Mouse (Mus musculus) thymus, postnatal 36 days (tissue): ENCODE data around the gene Polr3e.
"Not testable (repeated sequence)": the region's sequence is repeated elsewhere in the genome, so short reads cannot be mapped to it uniquely, and the experiment has no call there.

Experiments used
- DNase-seq, 2 experiments: peaks; one replicate each; pipeline ENCODE4 v3.0.0; 2022; ENCODE audit warnings: mixed read lengths in 2 of 2

Gene Polr3e

DNA sequence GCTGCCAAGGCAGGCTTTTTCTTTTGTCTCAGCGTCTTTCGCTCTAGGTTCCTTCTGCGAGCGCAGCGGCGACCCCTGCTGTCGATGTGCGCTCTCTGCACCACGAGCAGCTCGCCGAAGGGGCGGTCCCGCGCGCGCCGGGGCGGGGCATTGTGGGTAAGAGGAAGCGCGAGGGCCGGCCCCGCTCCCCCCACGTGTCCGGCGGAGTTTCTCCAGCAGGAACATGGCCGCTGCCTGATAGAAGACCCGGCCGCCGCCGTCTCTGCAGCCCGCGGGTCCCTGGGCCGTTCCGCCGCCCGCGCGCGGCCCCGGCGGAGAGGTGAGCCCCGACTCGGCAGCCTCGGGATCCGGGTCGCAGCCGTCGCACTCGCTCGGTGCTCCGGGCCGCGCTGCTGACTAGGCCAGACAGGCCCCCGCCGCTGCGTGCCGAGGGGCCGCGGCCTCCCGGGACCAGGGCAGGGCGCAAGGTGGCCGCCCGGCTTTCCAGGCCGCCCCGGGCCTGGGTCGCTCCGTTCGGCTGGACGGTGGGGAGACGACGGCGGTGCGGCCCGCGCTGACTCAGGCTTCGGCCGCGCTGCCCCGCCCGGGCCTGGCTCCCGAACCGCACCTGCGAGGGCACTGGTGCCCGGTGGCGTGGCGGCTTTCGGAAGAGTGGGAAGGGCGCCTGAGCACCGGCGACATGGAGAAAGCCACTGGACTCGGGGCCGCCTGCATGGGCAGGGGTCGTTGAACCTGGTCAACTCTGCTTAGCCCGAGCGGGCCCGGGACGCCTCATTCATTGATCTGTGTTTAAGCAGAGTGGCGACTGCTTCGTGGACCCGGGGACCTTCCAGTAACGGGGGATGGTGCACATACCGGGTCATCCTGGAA lies at the start of gene Polr3e:
Gene Polr3e, plus strand, starts transcription at position 153 of the 870 bp plus-strand sequence.
- peak; percentile 99 for DNase-seq

DNA sequence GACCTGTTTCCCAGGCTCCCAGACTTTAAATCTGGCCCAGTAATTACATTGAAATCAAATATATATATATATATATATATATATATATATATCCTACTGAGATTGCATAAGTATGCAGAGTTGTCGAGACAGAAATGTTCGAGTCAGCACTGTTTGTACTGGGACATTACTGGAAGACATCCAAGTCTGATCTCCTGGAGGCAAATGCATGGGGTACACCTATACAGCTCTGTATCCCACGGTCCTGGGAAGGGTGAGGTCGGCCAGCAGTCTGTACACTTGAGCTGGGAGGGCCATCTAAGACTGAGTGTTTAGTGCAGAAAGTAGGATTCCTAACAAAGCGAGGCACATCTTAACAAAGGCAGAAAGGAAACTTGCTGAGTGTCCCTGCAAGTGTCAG lies 47.7 kb upstream of the Polr3e start:
- DNase-seq = no peak

DNA sequence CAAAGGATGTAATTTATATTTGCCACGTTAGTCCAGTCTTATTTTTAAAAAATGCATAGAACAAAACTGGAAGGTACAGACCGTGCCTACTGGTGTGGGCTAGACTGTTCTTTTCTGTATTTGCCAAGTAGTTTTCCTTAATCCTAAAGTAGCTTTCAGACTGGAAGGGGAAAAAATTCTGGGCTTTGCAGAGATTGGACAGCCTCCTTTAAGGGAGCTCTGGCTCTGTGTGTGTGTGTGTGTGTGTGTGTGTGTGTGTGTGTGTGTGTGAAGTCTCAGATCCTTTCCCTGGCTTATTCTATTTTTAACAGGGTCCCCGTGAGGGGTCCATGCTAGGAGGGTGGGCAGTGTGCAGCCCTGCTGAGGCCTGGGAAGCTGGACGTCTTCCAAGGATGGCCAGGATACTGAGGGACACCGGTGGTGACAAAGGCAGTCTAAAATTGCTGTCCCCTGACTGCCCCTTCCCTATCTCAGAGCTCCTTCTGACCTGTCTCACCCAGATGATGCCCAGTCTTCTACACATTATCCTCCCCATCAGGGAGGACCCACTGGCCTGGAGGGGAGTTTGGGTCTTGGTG lies 47.0 kb upstream of the Polr3e start:
- DNase-seq = no peak

DNA sequence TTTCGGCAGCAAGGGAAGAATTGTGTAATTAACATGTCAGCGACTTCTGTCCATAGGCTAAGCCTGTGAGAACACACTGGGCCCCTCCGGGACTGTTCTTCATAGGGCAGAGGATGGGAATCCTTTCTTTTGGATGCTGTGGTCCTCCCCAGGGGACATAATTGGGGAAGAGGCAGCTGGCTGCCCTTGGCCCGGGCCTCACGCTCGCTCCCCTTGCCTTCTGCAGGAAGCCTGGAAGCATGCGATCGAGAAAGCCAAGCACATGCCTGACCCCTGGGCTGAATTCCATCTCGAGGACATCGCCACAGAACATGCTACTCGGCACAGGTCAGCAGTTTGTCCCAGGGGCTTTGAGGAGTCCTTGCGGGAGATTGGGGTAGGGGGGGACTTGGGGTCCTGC lies 44.5 kb upstream of the Polr3e start:
- no peak for DNase-seq

DNA sequence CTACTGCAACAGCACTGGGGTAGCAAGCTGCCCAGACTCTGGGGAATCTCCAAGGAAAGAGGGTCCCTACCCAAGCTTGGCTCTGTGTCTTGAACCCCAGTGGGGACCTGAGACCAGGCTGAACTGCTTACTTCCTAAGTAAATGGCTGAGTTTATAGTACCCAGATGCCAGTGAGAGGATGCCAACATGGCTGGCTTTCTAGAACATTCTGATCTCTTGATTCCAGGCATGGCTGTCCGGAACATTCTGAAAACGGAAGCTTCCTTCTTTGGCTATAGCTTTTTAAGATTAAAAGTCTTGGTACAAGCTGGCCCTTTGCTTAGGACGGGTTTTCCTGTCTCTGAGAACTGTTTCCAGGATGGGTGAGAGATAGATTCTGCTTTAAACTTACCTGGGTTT lies 43.5 kb upstream of the Polr3e start:
- no peak for DNase-seq

DNA sequence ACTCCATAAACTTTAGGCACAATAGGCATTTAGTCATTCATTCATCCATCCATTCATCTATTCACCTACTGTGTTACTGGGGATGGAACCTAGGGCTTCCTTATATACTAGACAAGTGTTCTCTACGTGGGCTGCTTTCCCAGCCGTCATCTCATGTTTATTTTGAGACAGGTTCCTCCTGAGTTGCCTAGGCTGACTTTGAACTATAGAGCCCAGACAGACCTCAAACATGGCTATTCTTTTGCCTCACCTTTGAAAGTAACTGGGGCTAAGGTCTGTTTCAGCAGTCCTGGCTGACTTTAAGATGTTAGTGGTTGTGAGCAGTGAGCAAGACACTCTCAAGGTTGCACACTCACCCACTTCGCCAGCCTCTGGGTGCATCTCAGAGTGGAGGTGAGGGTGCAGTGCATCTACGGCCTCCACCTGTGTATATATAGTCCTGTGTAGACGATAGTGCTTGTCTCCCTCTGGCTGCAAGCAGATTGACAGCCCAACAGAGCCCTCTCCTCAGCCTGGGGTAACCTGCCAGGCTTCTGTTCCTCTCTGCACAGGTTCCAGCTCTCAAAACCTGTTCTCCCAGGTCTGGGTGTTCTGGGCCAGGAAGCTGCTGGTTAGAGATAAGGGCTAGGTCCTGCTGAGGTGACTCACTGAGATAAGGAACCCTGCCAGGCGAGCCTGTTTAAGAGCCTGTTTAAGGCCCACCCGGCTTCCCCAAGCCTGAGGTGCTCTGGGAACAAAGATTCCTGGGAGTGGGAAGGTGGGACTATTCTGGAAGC lies 42.6 kb upstream of the Polr3e start:
- no peak for DNase-seq

DNA sequence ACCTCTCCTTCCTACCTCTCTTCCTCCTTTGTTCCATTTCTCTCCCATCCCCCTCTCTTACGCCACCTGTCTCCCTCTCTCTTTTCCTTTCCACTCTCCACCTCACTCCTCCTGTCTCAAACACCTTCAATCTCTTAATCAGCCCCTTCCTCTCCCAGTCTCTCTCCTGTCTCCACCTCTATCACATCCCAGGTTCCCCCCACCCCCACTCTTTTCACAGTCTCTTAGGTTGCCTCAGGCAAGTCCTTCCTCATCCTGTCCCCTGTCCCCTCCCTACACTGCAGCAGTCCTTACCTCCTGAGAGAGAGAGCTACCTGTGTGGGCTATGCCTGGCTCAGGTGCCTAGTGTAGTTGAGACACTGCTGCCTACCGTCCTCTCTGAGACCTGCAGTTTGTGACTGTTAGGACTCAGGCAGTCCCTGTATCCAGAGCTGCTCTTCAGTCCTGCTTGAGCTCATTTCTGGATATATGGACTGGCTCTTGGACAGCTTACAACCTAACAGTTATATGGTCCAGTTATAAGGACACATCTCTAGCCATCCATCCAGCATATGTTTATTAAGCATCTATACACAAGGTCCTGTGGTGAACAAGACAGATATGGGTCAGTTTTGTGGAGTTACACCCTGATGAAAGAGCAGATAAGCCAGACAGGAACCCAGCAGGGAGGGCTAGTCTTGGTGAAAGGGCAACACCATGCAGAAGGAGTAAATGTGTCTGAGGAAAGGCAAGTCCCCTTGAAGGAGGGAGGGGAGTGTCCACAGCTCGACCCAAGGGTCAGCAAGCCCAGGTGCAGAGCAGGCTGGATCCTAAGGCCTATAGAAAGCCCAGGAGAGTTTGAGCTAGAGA lies 41.8 kb upstream of the Polr3e start:
- no peak for DNase-seq

DNA sequence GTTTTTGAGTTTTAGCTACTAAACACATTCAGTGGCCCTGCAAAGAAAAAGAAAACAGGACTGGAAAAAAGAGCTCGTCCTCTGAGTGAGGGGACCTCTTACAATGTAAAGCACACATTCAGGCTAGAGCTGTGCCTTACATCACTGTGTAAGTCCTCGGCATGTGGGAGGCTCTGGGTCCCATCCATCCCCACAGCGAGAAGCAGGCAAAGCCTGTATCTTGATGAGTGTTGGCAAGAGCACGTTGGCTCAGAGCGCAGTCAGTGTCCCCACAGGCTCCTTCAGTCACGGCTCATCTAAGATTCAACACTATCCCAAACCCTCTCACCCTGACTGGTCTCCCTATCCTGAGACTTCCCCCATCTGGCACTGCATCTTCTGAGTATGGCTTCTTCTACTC lies 39.3 kb upstream of the Polr3e start:
- DNase-seq = no peak

DNA sequence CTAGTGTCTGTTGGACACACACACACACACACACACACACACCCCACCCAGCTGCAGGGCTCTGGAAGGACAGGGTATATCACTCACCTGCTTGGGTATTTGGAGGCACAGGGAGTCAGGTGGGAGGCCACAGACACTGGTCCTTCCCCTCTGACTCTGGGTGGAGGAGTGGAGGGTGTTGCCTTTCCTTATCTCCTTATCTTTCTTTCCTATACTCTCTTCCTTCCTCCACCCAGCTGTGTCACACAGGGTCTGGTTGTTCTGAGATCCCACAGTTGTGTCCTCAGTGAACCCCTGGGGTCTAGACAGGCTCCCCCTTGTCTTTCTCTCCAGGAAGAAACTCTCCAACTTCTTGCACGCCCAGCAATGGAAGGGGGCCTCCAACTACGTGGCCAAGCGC lies 37.6 kb upstream of the Polr3e start:
- DNase-seq = no peak

DNA sequence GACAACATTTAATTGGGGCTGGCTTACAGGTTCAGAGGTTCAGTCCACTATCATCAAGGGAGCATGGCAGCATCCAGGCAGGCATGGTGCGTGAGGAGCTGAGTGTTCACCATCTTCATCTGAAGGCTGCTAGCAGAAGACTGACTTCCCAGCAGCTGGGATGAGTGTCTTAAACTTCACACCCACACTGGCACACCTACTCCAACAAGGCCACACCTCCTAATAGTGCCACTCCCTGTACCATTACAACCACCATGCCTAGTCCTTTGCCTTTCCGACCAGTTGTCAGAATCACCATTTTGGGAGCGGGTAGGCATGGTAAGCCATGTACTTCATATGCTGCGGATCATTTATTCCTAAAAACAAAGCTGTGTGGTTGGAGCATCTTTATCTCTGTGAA lies 36.8 kb upstream of the Polr3e start:
- no peak for DNase-seq

DNA sequence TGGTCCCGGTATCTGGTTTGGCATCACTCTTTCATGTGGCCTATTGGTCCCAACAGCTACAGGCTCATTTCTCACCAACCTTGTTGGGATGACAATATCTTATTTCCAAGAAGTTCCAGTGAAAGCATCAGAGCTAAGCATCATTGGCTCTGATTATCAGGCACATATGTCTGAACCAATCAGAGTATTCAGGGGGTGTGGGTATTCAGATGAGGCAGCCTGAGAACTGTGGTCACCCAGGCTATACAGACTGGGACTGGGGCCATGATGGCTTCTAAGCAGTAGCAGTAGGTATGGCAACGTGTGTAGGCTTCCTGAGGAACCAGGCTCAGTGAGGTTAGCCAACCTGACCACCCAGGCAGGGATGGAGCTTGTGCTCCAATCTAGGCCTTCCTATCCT lies 36.1 kb upstream of the Polr3e start:
- DNase-seq = no peak

DNA sequence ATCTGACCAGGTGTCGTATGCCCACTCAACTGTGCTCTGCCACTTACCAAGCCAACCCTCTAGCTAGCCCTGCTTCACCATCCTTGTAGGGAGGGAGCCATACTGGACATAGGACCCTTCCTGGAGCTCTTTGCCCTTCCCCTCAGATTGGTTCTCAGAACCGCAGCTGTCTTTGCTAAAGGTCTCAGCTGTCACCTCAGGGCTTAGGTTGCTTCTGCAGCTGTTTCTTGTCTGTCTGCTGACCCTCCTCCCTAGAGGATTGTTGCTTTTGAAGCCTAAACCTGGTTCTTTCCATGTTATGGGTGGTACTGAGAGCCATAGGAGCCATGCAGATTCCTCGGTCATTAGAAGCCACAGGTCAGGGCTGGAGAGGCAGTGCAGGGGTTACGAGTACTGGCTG lies 34.9 kb upstream of the Polr3e start:
- no peak for DNase-seq

DNA sequence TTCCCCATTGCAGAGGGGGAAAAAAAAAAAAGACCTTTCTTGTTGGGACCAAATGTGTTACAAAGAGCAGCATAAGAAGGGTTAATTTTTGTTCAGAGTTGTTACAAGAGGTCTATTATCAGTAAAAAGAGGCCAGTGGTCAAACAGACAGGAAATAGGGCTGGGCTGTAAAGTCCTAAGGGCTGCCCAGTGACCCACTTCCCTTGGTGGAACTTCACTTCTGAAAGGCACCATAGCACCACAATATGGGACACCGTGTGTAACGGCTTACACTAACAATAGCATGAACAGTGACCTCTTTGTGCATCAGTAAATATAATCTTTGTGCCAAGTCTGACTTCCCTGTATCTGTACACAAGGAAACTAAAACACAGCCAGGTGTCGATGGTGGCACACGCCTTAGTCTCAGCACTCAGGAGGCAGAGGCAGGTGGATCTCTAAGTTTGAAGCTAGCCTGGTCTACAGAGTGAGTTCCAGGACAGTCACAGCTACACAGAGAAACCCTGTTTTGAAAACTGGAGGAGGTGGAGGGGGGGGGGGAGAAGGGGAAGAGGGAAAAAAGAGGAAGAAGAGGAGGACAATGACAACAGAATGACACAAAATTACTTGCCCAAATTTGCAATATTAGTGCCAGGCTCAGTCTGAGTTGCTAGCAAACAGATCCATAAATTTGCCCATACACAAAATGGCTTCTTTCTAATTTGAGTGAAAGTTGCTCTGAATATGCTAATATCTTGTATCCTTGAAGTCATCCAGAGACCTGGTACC lies 33.8 kb upstream of the Polr3e start:
- DNase-seq = no peak

DNA sequence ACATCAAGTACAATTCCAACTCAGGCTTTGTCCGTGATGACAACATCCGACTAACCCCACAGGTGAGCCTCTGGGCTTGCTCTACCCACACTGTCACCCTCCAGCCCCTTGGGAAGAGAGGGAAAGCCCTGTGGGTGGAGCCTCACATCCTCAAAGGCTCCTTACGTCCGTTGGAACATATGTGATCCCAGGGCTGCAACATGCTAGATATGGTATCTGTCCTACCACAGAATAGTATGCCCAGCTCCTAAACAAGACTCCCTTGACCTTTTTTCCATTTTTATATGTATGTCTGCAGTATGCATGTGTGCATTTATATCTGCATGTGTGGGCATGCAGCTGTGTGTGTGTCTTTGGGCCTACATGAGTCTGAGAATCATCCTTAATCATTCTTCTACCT lies 32.8 kb upstream of the Polr3e start:
- DNase-seq = no peak

DNA sequence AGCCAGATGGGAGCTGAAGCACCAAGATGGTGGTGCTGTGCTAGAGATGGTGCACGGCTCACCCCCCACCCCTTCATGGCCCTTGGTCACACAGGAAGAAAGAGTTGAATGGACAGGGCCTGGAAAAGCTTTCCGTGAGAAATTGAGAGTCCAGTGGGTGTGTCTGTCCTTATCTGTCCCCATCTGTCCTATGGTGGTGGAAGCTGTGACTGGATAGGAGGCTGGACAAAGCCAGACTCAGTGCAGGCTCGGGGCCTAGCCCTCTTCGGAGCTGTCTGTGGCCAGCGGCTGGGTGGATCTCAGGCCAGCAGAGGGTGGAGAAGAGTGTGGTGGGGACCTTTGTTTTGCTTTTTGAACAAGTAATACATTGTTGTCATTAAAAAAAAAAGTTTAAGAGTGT lies 24.4 kb upstream of the Polr3e start:
- no peak for DNase-seq

DNA sequence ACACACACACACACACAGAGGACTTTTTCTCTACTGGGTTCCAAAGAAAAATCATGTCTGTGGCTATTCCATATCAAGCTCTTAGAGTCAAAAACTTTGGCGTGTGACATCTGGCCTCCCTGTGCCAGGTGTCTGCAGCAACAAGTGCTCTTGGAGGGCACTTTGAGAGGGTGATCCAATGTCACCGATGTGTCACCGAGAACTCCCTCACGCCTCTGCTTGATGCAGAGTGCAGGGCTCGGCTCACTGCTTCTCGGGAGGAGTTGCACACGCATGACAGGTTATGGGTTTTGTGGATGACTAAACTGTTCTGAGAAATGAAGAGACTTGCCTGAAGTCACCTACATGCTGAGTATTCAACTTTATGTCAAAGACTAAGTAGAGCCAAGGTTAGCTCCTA lies 20.5 kb upstream of the Polr3e start:
- no peak for DNase-seq

DNA sequence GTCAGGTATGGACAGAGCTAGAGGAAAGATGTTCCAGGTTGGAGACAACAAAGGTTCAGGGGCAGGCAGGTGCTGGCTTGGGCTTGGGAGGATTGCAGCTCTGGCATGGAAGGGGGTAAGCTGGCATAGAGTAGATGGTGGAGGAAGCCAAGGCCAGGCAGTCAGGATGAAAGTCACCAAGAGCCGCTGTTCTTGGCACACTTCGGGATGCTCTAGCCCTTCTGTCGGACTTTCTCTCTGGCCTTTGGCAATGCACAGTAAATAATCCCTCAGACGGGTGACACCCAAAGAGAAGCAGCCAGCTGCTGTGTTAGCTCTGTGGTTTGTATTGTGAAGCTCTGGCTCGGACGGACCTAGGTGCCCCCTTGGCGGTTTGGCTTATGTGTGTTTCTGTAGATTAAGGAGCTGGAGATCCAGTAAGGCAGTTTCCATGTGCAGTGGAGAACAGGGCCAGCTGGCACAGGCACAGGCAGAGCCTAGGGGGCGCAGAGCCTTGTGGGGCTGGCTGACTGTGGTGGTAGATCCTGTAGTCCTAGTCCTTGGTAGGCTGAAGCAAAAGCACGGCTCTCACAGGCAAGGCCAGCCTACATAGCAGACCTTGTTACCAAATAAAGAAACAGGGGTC lies 19.7 kb upstream of the Polr3e start:
- no peak for DNase-seq

DNA sequence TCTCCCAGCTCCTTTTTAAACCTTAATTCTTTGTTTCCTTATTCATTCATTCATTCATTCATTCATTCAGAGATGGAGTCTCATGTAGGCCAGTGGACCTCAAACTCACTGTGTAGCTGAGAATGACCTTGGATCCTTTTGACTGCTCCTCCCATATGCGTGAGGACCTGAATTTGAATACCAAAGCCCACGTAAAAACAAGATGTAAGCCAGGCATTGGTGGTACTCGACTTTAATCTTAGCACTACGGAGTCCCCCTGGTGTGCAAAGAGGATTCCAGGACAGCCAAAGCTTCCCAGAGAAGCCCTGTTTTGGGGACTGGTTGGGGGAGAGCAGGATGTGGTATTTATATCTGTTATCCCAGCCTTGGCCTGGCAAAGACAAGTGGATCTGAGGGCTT lies 17.4 kb upstream of the Polr3e start:
- DNase-seq = no peak

DNA sequence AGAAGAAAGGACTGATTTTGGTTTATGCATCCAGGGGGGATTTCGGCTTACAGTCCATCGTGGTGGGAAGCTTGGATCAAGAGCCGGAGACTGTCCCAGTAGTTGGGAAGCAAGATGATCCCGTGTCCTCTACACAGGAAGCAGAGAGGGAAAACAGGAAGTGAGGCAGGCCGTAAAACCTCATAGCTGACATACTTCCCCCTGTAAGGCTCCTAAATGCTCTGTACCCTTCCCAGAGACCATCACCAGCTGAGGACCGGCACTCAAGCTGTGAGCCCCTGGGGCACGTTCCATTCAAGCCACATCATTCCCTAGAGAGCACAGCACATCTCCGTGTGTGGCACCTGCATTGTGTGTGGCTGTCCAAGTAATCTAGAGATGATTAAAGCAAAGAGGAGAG lies 15.8 kb upstream of the Polr3e start:
- DNase-seq = no peak

DNA sequence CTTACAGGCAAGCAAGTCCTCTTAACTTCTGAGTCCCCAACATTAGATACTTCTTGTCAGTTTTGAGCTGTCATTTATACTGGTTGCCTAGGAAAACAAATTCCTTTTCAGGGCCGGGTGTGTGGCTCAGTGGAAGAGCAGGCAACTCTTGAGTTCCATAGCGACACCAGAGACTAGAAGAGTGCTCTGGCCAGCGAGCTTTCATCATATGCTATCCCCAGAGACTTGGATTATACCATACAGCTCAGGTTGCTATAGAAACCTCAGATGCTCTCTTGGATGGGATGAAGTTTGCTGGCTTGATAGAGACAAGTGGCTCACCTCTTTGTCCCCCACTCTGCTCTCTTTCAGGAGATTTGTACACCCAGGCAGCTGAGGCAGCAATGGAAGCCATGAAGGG lies 14.6 kb upstream of the Polr3e start:
- no peak for DNase-seq

DNA sequence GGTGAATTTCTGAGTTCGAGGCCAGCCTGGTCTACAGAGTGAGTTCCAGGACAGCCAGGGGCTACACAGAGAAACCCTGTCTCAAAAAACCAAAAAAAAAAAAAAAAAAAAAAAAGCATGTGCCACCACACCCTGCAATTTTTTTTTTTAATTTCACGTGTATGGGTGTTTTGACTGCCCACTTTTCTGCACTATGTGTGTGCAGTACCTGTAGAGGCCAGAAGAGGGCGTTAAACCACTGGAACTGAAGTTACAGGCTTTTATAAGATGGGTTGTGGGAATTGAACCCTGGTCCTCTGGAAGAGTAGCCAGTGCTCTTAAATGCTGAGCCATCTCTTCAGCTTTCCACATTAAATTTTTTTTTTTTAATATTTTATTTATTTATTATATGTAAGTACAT lies 7.4 kb upstream of the Polr3e start:
- not testable (repeated sequence) for DNase-seq

DNA sequence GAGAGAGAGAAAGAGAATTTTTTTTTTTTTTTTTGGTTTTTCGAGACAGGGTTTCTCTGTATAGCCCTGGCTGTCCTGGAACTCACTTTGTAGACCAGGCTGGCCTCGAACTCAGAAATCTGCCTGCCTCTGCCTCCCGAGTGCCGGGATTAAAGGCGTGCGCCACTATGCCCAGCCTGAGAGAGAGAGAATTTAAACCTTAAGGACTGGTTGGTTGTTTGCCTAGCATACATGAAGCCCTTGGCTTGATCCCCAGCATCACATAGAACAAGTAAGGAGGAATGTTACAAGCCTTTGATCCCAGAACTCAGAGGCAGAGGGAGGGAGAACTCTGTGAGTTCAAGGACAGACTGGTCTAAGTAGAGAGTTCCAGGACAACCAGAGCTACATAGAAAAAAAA lies 6.3 kb upstream of the Polr3e start:
- not testable (repeated sequence) for DNase-seq
